Mouse (Mus musculus): ENCODE measurements around the gene Rapgef1. TPM values are rescaled to one million over a fixed set of nuclear protein-coding genes. Genes with fewer than 3 reads are reported as not detected.

Rapgef1 gene
- total and polyA plus RNA-seq, 3 experiments, result 86.5 to 185 (median 170) TPM

GRCm38 (mm10) chr2:29656095-29656494 is 36.6 kb downstream of the Rapgef1 start:
- in situ Hi-C loops (cut with MboI; ENCODE audit: low pct_ligation_motif_present, low pct_unique_long_range_greater_than_20kb, low sequenced_read_pairs) (no loop called here), dilution Hi-C loops (cut with MboI; ENCODE audit: extremely low pct_ligation_motif_present, extremely low pct_unique_long_range_greater_than_20kb, low sequenced_read_pairs) (no loop called here)
- Histone ChIP-seq H3K27me3 (replicated peaks) (no peaks in the 10 kb centered on the region), H3K36me3 (replicated peaks in 1 of 2; ENCODE audit: control insufficient read depth in 1 of 2, insufficient read depth in 1 of 2, low read length in 1 of 2) (peaks cover 5 to 67% of the 10 kb centered on the region in 2 experiments), H3K79me2 (replicated peaks; ENCODE audit: control insufficient read depth, extremely low read depth, insufficient read depth, poor library complexity, severe bottlenecking) (peaks cover 98% of the 10 kb centered on the region), H3K4me2 (ENCODE audit: insufficient read depth, low read depth, poor library complexity, severe bottlenecking) (peak overlapping the region; percentile 1; the same call in 1 of the 2 replicates), H3K4me1 (ENCODE audit: control insufficient read depth in 1 of 2, insufficient read depth in 2 of 2) (peaks cover 54 to 97% of the 10 kb centered on the region in 2 experiments), H3K27ac (ENCODE audit: insufficient read depth, low read depth) (peak overlapping the region; percentile 31), H3K9me3 (replicated peaks; ENCODE audit: low read length) (no peaks in the 10 kb centered on the region), H3K9ac (ENCODE audit: insufficient read depth, low read depth) (no peak overlapping the region), H3K4me3 (replicated peaks in 1 of 3; ENCODE audit: low read depth in 2 of 3, low read length in 2 of 3, poor library complexity in 1 of 3) (no peak overlapping the region)
- TF ChIP-seq CHD1 (IDR thresholded peaks at IDR 0.05; ENCODE audit: low read depth, low read length), result 0 out of 2 replicates have a peak, but pooled peaks have one; percentile 16
- no peak for TF ChIP-seq JUND (conservative IDR thresholded peaks at IDR 0.05; ENCODE audit: low read depth, low read length)
- TF ChIP-seq CTCF (conservative IDR thresholded peaks at IDR 0.05 in 1 of 2, IDR thresholded peaks at IDR 0.05 in 1 of 2; ENCODE audit: low read depth in 2 of 2, low read length in 2 of 2), result no peak
- DNase-seq (ENCODE audit: extremely low read depth), result no peak

GRCm38 (mm10) chr2:29657089-29657488 is 37.6 kb downstream of the Rapgef1 start:
- Histone ChIP-seq H3K36me3 (replicated peaks in 1 of 2; ENCODE audit: control insufficient read depth in 1 of 2, insufficient read depth in 1 of 2, low read length in 1 of 2) (peaks cover 6 to 58% of the 10 kb centered on the region in 2 experiments), H3K27me3 (replicated peaks) (no peaks in the 10 kb centered on the region), H3K9ac (ENCODE audit: insufficient read depth, low read depth) (no peak overlapping the region), H3K4me3 (replicated peaks in 1 of 3; ENCODE audit: low read depth in 2 of 3, low read length in 2 of 3, poor library complexity in 1 of 3) (no peak overlapping the region), H3K27ac (ENCODE audit: insufficient read depth, low read depth) (peak overlapping the region; percentile 27; the same call in 1 of the 2 replicates), H3K79me2 (replicated peaks; ENCODE audit: control insufficient read depth, extremely low read depth, insufficient read depth, poor library complexity, severe bottlenecking) (peaks cover 90% of the 10 kb centered on the region), H3K4me2 (ENCODE audit: insufficient read depth, low read depth, poor library complexity, severe bottlenecking) (0 out of 2 replicates have a peak overlapping the region, but pooled peaks have one; percentile 6), H3K4me1 (ENCODE audit: control insufficient read depth in 1 of 2, insufficient read depth in 2 of 2) (peaks cover 48 to 97% of the 10 kb centered on the region in 2 experiments), H3K9me3 (replicated peaks; ENCODE audit: low read length) (no peaks in the 10 kb centered on the region)
- in situ Hi-C loops (cut with MboI; ENCODE audit: low pct_ligation_motif_present, low pct_unique_long_range_greater_than_20kb, low sequenced_read_pairs) (no loop called here), dilution Hi-C loops (cut with MboI; ENCODE audit: extremely low pct_ligation_motif_present, extremely low pct_unique_long_range_greater_than_20kb, low sequenced_read_pairs) (no loop called here)
- no peak for DNase-seq (ENCODE audit: extremely low read depth)
- TF ChIP-seq SIN3A (IDR thresholded peaks at IDR 0.05; ENCODE audit: low read length) (0 out of 2 replicates have a peak, but pooled peaks have one; percentile 40), SMC3 (IDR thresholded peaks at IDR 0.05; ENCODE audit: low read depth, low read length) (no peak)

- Histone ChIP-seq H3K9ac (ENCODE audit: insufficient read depth, low read depth) (peak overlapping the region; percentile 10; the same call in 1 of the 2 replicates), H3K4me2 (ENCODE audit: insufficient read depth, low read depth, poor library complexity, severe bottlenecking) (peak overlapping the region; percentile 74), H3K27me3 (replicated peaks) (no peaks in the 10 kb centered on the region), H3K4me1 (ENCODE audit: control insufficient read depth in 1 of 2, insufficient read depth in 2 of 2) (peaks cover 63 to 100% of the 10 kb centered on the region in 2 experiments), H3K79me2 (replicated peaks; ENCODE audit: control insufficient read depth, extremely low read depth, insufficient read depth, poor library complexity, severe bottlenecking) (peaks cover 90% of the 10 kb centered on the region), H3K36me3 (replicated peaks in 1 of 2; ENCODE audit: control insufficient read depth in 1 of 2, insufficient read depth in 1 of 2, low read length in 1 of 2) (peaks cover 8 to 68% of the 10 kb centered on the region in 2 experiments), H3K27ac (ENCODE audit: insufficient read depth, low read depth) (peak overlapping the region; percentile 96), H3K9me3 (replicated peaks; ENCODE audit: low read length) (no peaks in the 10 kb centered on the region), H3K4me3 (replicated peaks in 1 of 3; ENCODE audit: low read depth in 2 of 3, low read length in 2 of 3, poor library complexity in 1 of 3) (no peak overlapping the region)
- in situ Hi-C loops (cut with MboI; ENCODE audit: low pct_ligation_motif_present, low pct_unique_long_range_greater_than_20kb, low sequenced_read_pairs), result no loop called here
- dilution Hi-C loops (cut with MboI; ENCODE audit: extremely low pct_ligation_motif_present, extremely low pct_unique_long_range_greater_than_20kb, low sequenced_read_pairs), result no loop called here
- peak; percentile 82 for DNase-seq (ENCODE audit: extremely low read depth)
- no peak for TF ChIP-seq HCFC1 (IDR thresholded peaks at IDR 0.05; ENCODE audit: low read depth, low read length)
- no peak for TF ChIP-seq MAFK (IDR thresholded peaks at IDR 0.05; ENCODE audit: insufficient replicate concordance, low read length)
- no peak for TF ChIP-seq RAD21 (IDR thresholded peaks at IDR 0.05; ENCODE audit: low read depth, low read length)
- TF ChIP-seq USF2 (conservative IDR thresholded peaks at IDR 0.05; ENCODE audit: low read depth, low read length), result no peak
- no peak for TF ChIP-seq UBTF (IDR thresholded peaks at IDR 0.05; ENCODE audit: low read depth, low read length)
- no peak for TF ChIP-seq ZC3H11A (IDR thresholded peaks at IDR 0.05; ENCODE audit: low read depth, low read length)
- TF ChIP-seq JUND (conservative IDR thresholded peaks at IDR 0.05; ENCODE audit: low read depth, low read length), result peak; percentile 72
- TF ChIP-seq NELFE (IDR thresholded peaks at IDR 0.05; ENCODE audit: low read depth, low read length), result no peak
- TF ChIP-seq SMC3 (IDR thresholded peaks at IDR 0.05; ENCODE audit: low read depth, low read length), result no peak
- no peak for TF ChIP-seq USF1 (IDR thresholded peaks at IDR 0.05; ENCODE audit: low read depth, low read length)
- no peak for TF ChIP-seq CHD1 (IDR thresholded peaks at IDR 0.05; ENCODE audit: low read depth, low read length)
- peak; percentile 64 for TF ChIP-seq EP300 (IDR thresholded peaks at IDR 0.05; ENCODE audit: low read length)
- no peak for TF ChIP-seq ZMIZ1 (IDR thresholded peaks at IDR 0.05; ENCODE audit: low read depth, low read length)
- no peak for TF ChIP-seq E2F4 (IDR thresholded peaks at IDR 0.05; ENCODE audit: insufficient replicate concordance, low read depth, low read length)
- TF ChIP-seq MAZ (IDR thresholded peaks at IDR 0.05; ENCODE audit: low read depth, low read length), result no peak
- TF ChIP-seq ELF1 (IDR thresholded peaks at IDR 0.05; ENCODE audit: low read depth, low read length), result peak; percentile 54; the same call in 1 of the 2 replicates
- peak; percentile 20; the same call in 1 of the 2 replicates for TF ChIP-seq BHLHE40 (IDR thresholded peaks at IDR 0.05; ENCODE audit: low read depth, low read length)
- TF ChIP-seq ZKSCAN1 (IDR thresholded peaks at IDR 0.05; ENCODE audit: borderline replicate concordance, low read depth, low read length), result no peak
- peak; percentile 57 for TF ChIP-seq IRF4 (IDR thresholded peaks at IDR 0.05; ENCODE audit: low read depth, low read length)
- TF ChIP-seq POLR2A (IDR thresholded peaks at IDR 0.05; ENCODE audit: low read depth, low read length), result 0 out of 2 replicates have a peak, but pooled peaks have one; percentile 16
- TF ChIP-seq CTCF (conservative IDR thresholded peaks at IDR 0.05 in 1 of 2, IDR thresholded peaks at IDR 0.05 in 1 of 2; ENCODE audit: low read depth in 2 of 2, low read length in 2 of 2), result no peak
- TF ChIP-seq JUN (IDR thresholded peaks at IDR 0.05; ENCODE audit: insufficient read depth, low read depth, low read length), result 0 out of 2 replicates have a peak, but pooled peaks have one; percentile 10
- TF ChIP-seq MEF2A (IDR thresholded peaks at IDR 0.05; ENCODE audit: borderline replicate concordance, low read depth, low read length), result no peak; the same call in 1 of the 2 replicates
Observed at GRCm38 (mm10) chr2:29661751-29662191, 42.3 kb downstream of the Rapgef1 start.

Data from CH12.LX (cell line).